Mouse (Mus musculus): Measurements from ENCODE around the gene Hap1.

GRCm38 (mm10) chr11:100399320-100399719 is 43.4 kb upstream of the Hap1 start:
- TF ChIP-seq CTCF (IDR thresholded peaks at IDR 0.05; ENCODE audit: borderline replicate concordance, extremely low read depth, insufficient read depth, insufficient read length) (no peak), POLR2A (IDR thresholded peaks at IDR 0.05; ENCODE audit: borderline replicate concordance, extremely low read depth, insufficient read depth, insufficient read length, poor library complexity, severe bottlenecking) (no peak)
